Mouse (Mus musculus): ENCODE results near the gene Il17rd.

- TF ChIP-seq MAFK (IDR thresholded peaks at IDR 0.05; ENCODE audit: borderline replicate concordance, low read depth, low read length) (no peak), POLR2A (IDR thresholded peaks at IDR 0.05; ENCODE audit: control insufficient read depth in 1 of 2, insufficient read depth in 1 of 2, low read depth in 1 of 2, low read length in 2 of 2, poor library complexity in 1 of 2) (no peak), EP300 (IDR thresholded peaks at IDR 0.05; ENCODE audit: low read depth in 1 of 2, low read length in 2 of 2) (no peak), ELF1 (IDR thresholded peaks at IDR 0.05; ENCODE audit: low read depth, low read length) (no peak), CTCF (IDR thresholded peaks at IDR 0.05 in 2 of 3, conservative IDR thresholded peaks at IDR 0.05 in 1 of 3; ENCODE audit: control insufficient read depth in 1 of 3, insufficient read depth in 1 of 3, low read depth in 2 of 3, low read length in 3 of 3, poor library complexity in 1 of 3, severe bottlenecking in 1 of 3) (no peak), ZKSCAN1 (IDR thresholded peaks at IDR 0.05; ENCODE audit: low read depth, low read length) (no peak), TAL1 (IDR thresholded peaks at IDR 0.05; ENCODE audit: low read length) (no peak), ZC3H11A (IDR thresholded peaks at IDR 0.05; ENCODE audit: low read depth, low read length) (no peak), USF1 (IDR thresholded peaks at IDR 0.05; ENCODE audit: low read depth, low read length) (no peak), POLR2AphosphoS5 (IDR thresholded peaks at IDR 0.05; ENCODE audit: borderline replicate concordance, low read depth, low read length) (no peak), MEF2A (IDR thresholded peaks at IDR 0.05; ENCODE audit: extremely low read depth, insufficient replicate concordance, low read depth, low read length, poor library complexity, severe bottlenecking) (no peak), CHD2 (IDR thresholded peaks at IDR 0.05; ENCODE audit: low read length) (no peak)
Measured at GRCm38 (mm10) chr14:27013658-27014057, 25.1 kb upstream of the Il17rd start.
